In the genomic region with DNA sequence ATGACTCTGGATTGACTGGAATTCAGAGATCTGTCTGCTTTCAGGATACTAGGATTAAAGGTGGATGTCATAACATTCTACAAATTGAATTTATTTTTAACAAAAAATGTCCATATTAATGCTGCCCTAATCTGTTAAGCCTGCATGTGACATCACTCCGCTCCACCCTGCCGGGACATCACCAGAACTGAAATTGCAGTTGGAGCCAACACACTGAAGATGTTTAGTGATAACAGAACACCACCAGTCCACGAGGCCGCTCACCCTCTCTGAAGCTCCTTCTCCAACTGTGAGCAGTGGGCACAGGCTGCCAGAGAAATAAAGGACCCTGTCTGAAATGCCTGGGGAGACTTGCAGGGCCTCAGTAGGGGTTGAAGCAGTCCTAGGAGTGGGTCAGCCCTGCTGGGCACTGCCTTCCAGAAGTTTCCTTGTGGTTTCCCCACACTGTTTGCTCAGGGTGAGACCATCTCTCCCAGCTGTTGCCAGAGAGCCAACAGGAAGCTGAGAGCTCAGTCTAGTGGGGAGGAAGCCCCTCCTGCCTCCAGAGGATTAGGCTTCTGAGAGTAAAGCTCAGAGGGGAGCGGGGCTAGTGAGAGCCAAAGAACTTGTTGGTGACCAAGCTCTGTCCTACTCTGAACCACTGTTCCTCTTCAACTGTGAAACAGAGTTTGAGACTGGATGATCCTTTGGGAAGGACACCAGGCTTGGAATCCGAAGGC, we compare ENCODE assay signal across 7 mouse cellular contexts. TPM values are rescaled to one million over a fixed set of nuclear protein-coding genes. Genes with fewer than 3 reads are reported as not detected.
DNase-seq lines count a peak whose midpoint lies in the region; ATAC-seq and TF ChIP-seq lines count a peak whose summit lies in the region.
"Not testable (repeated sequence)": the region's sequence is repeated elsewhere in the genome, so short reads cannot be mapped to it uniquely, and the experiment has no call there.

No protein-coding gene starts in this region.

- DNase-seq in liver, embryonic 11.5 days (ENCODE audit: low spot score); liver, postnatal 0 days: not testable (repeated sequence)

- ATAC-seq in embryonic facial prominence, embryonic 12.5 days (ENCODE audit: insufficient number of reproducible peaks, insufficient read depth, low FRiP score, low TSS enrichment) = peak; percentile 28; the same call in 1 of the 2 replicates
- ATAC-seq in heart, embryonic 12.5 days (ENCODE audit: insufficient number of reproducible peaks, low FRiP score) = peak; percentile 46
- peak; percentile 44; the same call in 1 of the 2 replicates for ATAC-seq in intestine, embryonic 15.5 days
- peak; percentile 53 for ATAC-seq in liver, embryonic 11.5 days (replicated peaks; ENCODE audit: low FRiP score)
- ATAC-seq in liver, postnatal 0 days = peak; percentile 59
- peak; percentile 79 for ATAC-seq in megakaryocyte progenitor cell, adult 5-6 weeks (replicated peaks; ENCODE audit: poor library complexity)
- ATAC-seq in stomach, embryonic 16.5 days (ENCODE audit: insufficient read depth, low FRiP score) = peak; percentile 59; the same call in 1 of the 2 replicates

- H3K27me3 ChIP-seq in embryonic facial prominence, embryonic 12.5 days; heart, embryonic 12.5 days (replicated peaks); intestine, embryonic 15.5 days (replicated peaks); liver, embryonic 11.5 days (replicated peaks; ENCODE audit: control insufficient read depth, insufficient read depth, low read length); liver, postnatal 0 days (ENCODE audit: insufficient read depth, low read length); stomach, embryonic 16.5 days (ENCODE audit: control insufficient read depth, insufficient read depth, low read length): not testable (repeated sequence)

- H3K9me3 ChIP-seq in embryonic facial prominence, embryonic 12.5 days; heart, embryonic 12.5 days (replicated peaks); intestine, embryonic 15.5 days; liver, embryonic 11.5 days (ENCODE audit: control insufficient read depth, low read length); liver, postnatal 0 days (ENCODE audit: low read length); stomach, embryonic 16.5 days (replicated peaks; ENCODE audit: control insufficient read depth, low read length): not testable (repeated sequence)

- H3K4me1 ChIP-seq in embryonic facial prominence, embryonic 12.5 days; liver, postnatal 0 days (ENCODE audit: insufficient read depth): not testable (repeated sequence)
- H3K4me1 ChIP-seq in heart, embryonic 12.5 days (replicated peaks) = peaks cover 12% of the 10 kb centered on the region
- 0 out of 2 replicates have a peak, but pooled peaks cover 12% of the 10 kb centered on the region for H3K4me1 ChIP-seq in intestine, embryonic 15.5 days (replicated peaks)
- H3K4me1 ChIP-seq in liver, embryonic 11.5 days (replicated peaks; ENCODE audit: control insufficient read depth, insufficient read depth, low read length) = peaks cover 18% of the 10 kb centered on the region
- peaks cover 18% of the 10 kb centered on the region for H3K4me1 ChIP-seq in stomach, embryonic 16.5 days (ENCODE audit: control insufficient read depth, insufficient read depth, low read length)

- WGBS in embryonic facial prominence, embryonic 12.5 days = 69% methylated on average over 6 of the region's 6 CpGs
- WGBS in heart, embryonic 12.5 days = 59% methylated on average over 6 of the region's 6 CpGs
- 67% methylated on average over 6 of the region's 6 CpGs for WGBS in intestine, embryonic 15.5 days
- 56% methylated on average over 6 of the region's 6 CpGs for WGBS in liver, embryonic 11.5 days
- WGBS in liver, postnatal 0 days (ENCODE audit: insufficient replicate concordance) = 47% methylated on average over 6 of the region's 6 CpGs
- 55% methylated on average over 6 of the region's 6 CpGs for WGBS in stomach, embryonic 16.5 days

- H3K4me2 ChIP-seq in embryonic facial prominence, embryonic 12.5 days (replicated peaks); heart, embryonic 12.5 days; intestine, embryonic 15.5 days (replicated peaks); liver, embryonic 11.5 days; liver, postnatal 0 days (ENCODE audit: low read depth, low read length); stomach, embryonic 16.5 days (ENCODE audit: low read depth, low read length): not testable (repeated sequence)

- H3K9ac ChIP-seq in embryonic facial prominence, embryonic 12.5 days; heart, embryonic 12.5 days; intestine, embryonic 15.5 days; liver, embryonic 11.5 days (ENCODE audit: low read depth, low read length); liver, postnatal 0 days (replicated peaks); stomach, embryonic 16.5 days (ENCODE audit: low read length): not testable (repeated sequence)

- H3K36me3 ChIP-seq in embryonic facial prominence, embryonic 12.5 days; heart, embryonic 12.5 days; intestine, embryonic 15.5 days; liver, embryonic 11.5 days (ENCODE audit: control insufficient read depth, insufficient read depth, low read length); liver, postnatal 0 days (replicated peaks; ENCODE audit: insufficient read depth, low read length); stomach, embryonic 16.5 days (ENCODE audit: control insufficient read depth, insufficient read depth, low read length): not testable (repeated sequence)

- TF ChIP-seq CTCF in liver, postnatal 0 days (IDR thresholded peaks at IDR 0.05; ENCODE audit: low read depth) = not testable (repeated sequence)

- not testable (repeated sequence) for H3K27ac ChIP-seq in embryonic facial prominence, embryonic 12.5 days; heart, embryonic 12.5 days (ENCODE audit: poor library complexity, severe bottlenecking); intestine, embryonic 15.5 days; liver, embryonic 11.5 days (ENCODE audit: low read depth, low read length)
- H3K27ac ChIP-seq in liver, postnatal 0 days (ENCODE audit: low read depth) = 0 out of 2 replicates have a peak overlapping the region, but pooled peaks have one; percentile 11
- 0 out of 2 replicates have a peak overlapping the region, but pooled peaks have one; percentile 9 for H3K27ac ChIP-seq in stomach, embryonic 16.5 days (ENCODE audit: low read length)

- peak; percentile 10; the same call in 1 of the 2 replicates for TF ChIP-seq EP300 in liver, postnatal 0 days (IDR thresholded peaks at IDR 0.05; ENCODE audit: low read depth)

- not testable (repeated sequence) for H3K4me3 ChIP-seq in embryonic facial prominence, embryonic 12.5 days; heart, embryonic 12.5 days; intestine, embryonic 15.5 days (replicated peaks); liver, embryonic 11.5 days (ENCODE audit: low read depth, low read length); liver, postnatal 0 days (ENCODE audit: low read depth, low read length); stomach, embryonic 16.5 days (replicated peaks; ENCODE audit: low read length)

RNA-seq across cellular contexts. Expression of gene Kif3b, which starts 16.9 kb away (rescaled TPM):
- 7.6 TPM in 2 replicates for polyA plus RNA-seq in embryonic facial prominence, embryonic 12.5 days (2016; fragmentation: Nextera tagmentation; extraction: Ambion mirVana)
- 5.0 and 5.5 TPM in 2 replicates for polyA plus RNA-seq in heart, embryonic 12.5 days (2016; fragmentation: Nextera tagmentation; extraction: Ambion mirVana)
- polyA plus RNA-seq in intestine, embryonic 15.5 days (2015; fragmentation: Nextera tagmentation; extraction: Ambion mirVana) = 7.1 and 7.7 TPM in 2 replicates
- polyA plus RNA-seq in liver, embryonic 11.5 days (2014; fragmentation: Nextera tagmentation; extraction: Ambion mirVana) = 3.2 and 3.5 TPM in 2 replicates
- 1.3 and 1.7 TPM in 2 replicates for polyA plus RNA-seq in liver, postnatal 0 days (2015; fragmentation: Nextera tagmentation; extraction: Ambion mirVana)
- 3.6 and 5.5 TPM in 2 replicates for total RNA-seq in megakaryocyte progenitor cell, adult 5-6 weeks (2015)
- total RNA-seq in megakaryocyte progenitor cell, adult 5-6 weeks (2017) = 9.9 and 11.3 TPM in 2 replicates
- 6.7 TPM in 2 replicates for polyA plus RNA-seq in stomach, embryonic 16.5 days (2015; fragmentation: Nextera tagmentation; extraction: Ambion mirVana)

RNA-seq across cellular contexts. Expression of gene Pofut1, which starts 33.0 kb away (rescaled TPM):
- polyA plus RNA-seq in embryonic facial prominence, embryonic 12.5 days (2016; fragmentation: Nextera tagmentation; extraction: Ambion mirVana) = 6.8 and 7.6 TPM in 2 replicates
- polyA plus RNA-seq in heart, embryonic 12.5 days (2016; fragmentation: Nextera tagmentation; extraction: Ambion mirVana) = 3.7 and 4.5 TPM in 2 replicates
- polyA plus RNA-seq in intestine, embryonic 15.5 days (2015; fragmentation: Nextera tagmentation; extraction: Ambion mirVana) = 11.7 and 12.1 TPM in 2 replicates
- 6.3 and 8.0 TPM in 2 replicates for polyA plus RNA-seq in liver, embryonic 11.5 days (2014; fragmentation: Nextera tagmentation; extraction: Ambion mirVana)
- polyA plus RNA-seq in liver, postnatal 0 days (2015; fragmentation: Nextera tagmentation; extraction: Ambion mirVana) = 1.4 and 1.7 TPM in 2 replicates
- total RNA-seq in megakaryocyte progenitor cell, adult 5-6 weeks (2015) = 14.0 and 14.9 TPM in 2 replicates
- 16.7 and 22.1 TPM in 2 replicates for total RNA-seq in megakaryocyte progenitor cell, adult 5-6 weeks (2017)
- polyA plus RNA-seq in stomach, embryonic 16.5 days (2015; fragmentation: Nextera tagmentation; extraction: Ambion mirVana) = 6.7 and 8.2 TPM in 2 replicates

RNA-seq across cellular contexts. Expression of gene Plagl2, which starts 33.1 kb away (rescaled TPM):
- 14.4 and 16.7 TPM in 2 replicates for polyA plus RNA-seq in embryonic facial prominence, embryonic 12.5 days (2016; fragmentation: Nextera tagmentation; extraction: Ambion mirVana)
- 20.2 and 22.1 TPM in 2 replicates for polyA plus RNA-seq in heart, embryonic 12.5 days (2016; fragmentation: Nextera tagmentation; extraction: Ambion mirVana)
- polyA plus RNA-seq in intestine, embryonic 15.5 days (2015; fragmentation: Nextera tagmentation; extraction: Ambion mirVana) = 46.8 and 48.0 TPM in 2 replicates
- polyA plus RNA-seq in liver, embryonic 11.5 days (2014; fragmentation: Nextera tagmentation; extraction: Ambion mirVana) = 45.2 and 45.9 TPM in 2 replicates
- 4.3 and 4.4 TPM in 2 replicates for polyA plus RNA-seq in liver, postnatal 0 days (2015; fragmentation: Nextera tagmentation; extraction: Ambion mirVana)
- total RNA-seq in megakaryocyte progenitor cell, adult 5-6 weeks (2015) = 42.3 and 45.4 TPM in 2 replicates
- 5.6 TPM in 2 replicates for total RNA-seq in megakaryocyte progenitor cell, adult 5-6 weeks (2017)
- polyA plus RNA-seq in stomach, embryonic 16.5 days (2015; fragmentation: Nextera tagmentation; extraction: Ambion mirVana) = 19.6 and 21.8 TPM in 2 replicates

RNA-seq across cellular contexts. Expression of gene Tspyl3, which starts 49.1 kb away (rescaled TPM):
- polyA plus RNA-seq in embryonic facial prominence, embryonic 12.5 days (2016; fragmentation: Nextera tagmentation; extraction: Ambion mirVana) = 15.2 and 16.9 TPM in 2 replicates
- polyA plus RNA-seq in heart, embryonic 12.5 days (2016; fragmentation: Nextera tagmentation; extraction: Ambion mirVana) = 7.0 TPM in 2 replicates
- polyA plus RNA-seq in intestine, embryonic 15.5 days (2015; fragmentation: Nextera tagmentation; extraction: Ambion mirVana) = 10.3 and 11.4 TPM in 2 replicates
- polyA plus RNA-seq in liver, embryonic 11.5 days (2014; fragmentation: Nextera tagmentation; extraction: Ambion mirVana) = 6.5 and 6.8 TPM in 2 replicates
- polyA plus RNA-seq in liver, postnatal 0 days (2015; fragmentation: Nextera tagmentation; extraction: Ambion mirVana) = 1.1 TPM in 2 replicates
- total RNA-seq in megakaryocyte progenitor cell, adult 5-6 weeks (2015) = 8.0 and 10.8 TPM in 2 replicates
- 7.0 and 8.9 TPM in 2 replicates for total RNA-seq in megakaryocyte progenitor cell, adult 5-6 weeks (2017)
- polyA plus RNA-seq in stomach, embryonic 16.5 days (2015; fragmentation: Nextera tagmentation; extraction: Ambion mirVana) = 9.2 and 9.9 TPM in 2 replicates

Comparison
In these comparisons a context has a peak if more than half of its experiments do, and no peak if none do; other contexts are left out.
1. ATAC-seq: peak in every context shown above with its lines; median percentile 79 in megakaryocyte progenitor cell, adult 5-6 weeks; 59 in liver, postnatal 0 days; 59 in stomach, embryonic 16.5 days; 53 in liver, embryonic 11.5 days; 46 in heart, embryonic 12.5 days; 44 in intestine, embryonic 15.5 days; 28 in embryonic facial prominence, embryonic 12.5 days.